Comparison of ENCODE assay signal across 22 mouse cellular contexts in the genomic region with DNA sequence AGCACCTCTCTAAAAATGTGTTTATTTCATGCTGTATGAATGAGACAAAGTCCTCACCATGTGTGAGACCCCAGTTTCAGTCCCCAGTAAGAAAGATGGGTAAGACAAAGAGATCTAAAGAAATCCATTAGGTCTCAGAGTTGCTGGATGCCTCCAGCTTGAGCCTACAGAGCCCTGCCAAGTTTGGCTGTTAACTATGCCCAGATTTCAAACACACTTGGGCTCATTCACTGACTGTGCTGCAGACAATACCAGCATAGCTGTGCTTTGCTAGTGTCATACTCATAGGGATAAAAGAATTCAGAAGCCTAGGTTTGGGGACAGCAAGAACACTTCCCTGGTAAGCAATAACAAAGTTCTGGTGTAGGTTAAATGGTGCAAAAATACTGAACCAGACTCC. TPM values are rescaled to one million over a fixed set of nuclear protein-coding genes. Genes with fewer than 3 reads are reported as not detected.
DNase-seq lines count a peak whose midpoint lies in the region; ATAC-seq and TF ChIP-seq lines count a peak whose summit lies in the region.
"Had no signal": no experiment of that assay in that cellular context is flagged by ENCODE, and none has a peak within 500 bp of the region (broad histone marks: within the 10 kb centered on the region; RNA-seq: fewer than 3 reads in every experiment).

No protein-coding gene starts in this region.

- no peak for ATAC-seq in forebrain, embryonic 14.5 days
- ATAC-seq in forebrain, embryonic 11.5 days (replicated peaks; ENCODE audit: low FRiP score): no peak
- no peak; the same call in 1 of the 2 replicates for ATAC-seq in forebrain, postnatal 0 days
- 0 out of 2 replicates have a peak, but pooled peaks have one; percentile 35 for ATAC-seq in hindbrain, postnatal 0 days
- no peak for ATAC-seq in hindbrain, embryonic 13.5 days (ENCODE audit: low FRiP score)
- ATAC-seq: activated CD4-positive, CD25-positive, alpha-beta regulatory T cell, adult 4 months; hindbrain, embryonic 16.5 days; inflammation-experienced regulatory T-cells, adult 6 months; intestine, embryonic 16.5 days had no signal

- peaks cover 7% of the 10 kb centered on the region for H3K36me3 ChIP-seq in forebrain, embryonic 14.5 days (ENCODE audit: control insufficient read depth, insufficient read depth, low read length)
- no peaks in the 10 kb centered on the region; the same call in 1 of the 2 replicates for H3K36me3 ChIP-seq in forebrain, embryonic 11.5 days (ENCODE audit: control insufficient read depth, insufficient read depth, low read length)
- 0 out of 2 replicates have a peak, but pooled peaks cover 5% of the 10 kb centered on the region for H3K36me3 ChIP-seq in forebrain, postnatal 0 days (ENCODE audit: insufficient read depth)
- H3K36me3 ChIP-seq in forebrain, embryonic 10.5 days (replicated peaks): peaks cover 39% of the 10 kb centered on the region
- H3K36me3 ChIP-seq in hindbrain, postnatal 0 days (ENCODE audit: insufficient read depth, low read length): peaks cover 7% of the 10 kb centered on the region; the same call in 1 of the 2 replicates
- H3K36me3 ChIP-seq in hindbrain, embryonic 13.5 days: peaks cover 8% of the 10 kb centered on the region

- DNase-seq in forebrain, embryonic 14.5 days (ENCODE audit: low spot score): peak; percentile 63
- DNase-seq in forebrain, embryonic 11.5 days (ENCODE audit: low spot score): no peak
- peak; percentile 13 for DNase-seq in forebrain, postnatal 0 days
- no peak for DNase-seq in forebrain, embryonic 10.5 days (ENCODE audit: extremely low spot score, low spot score)
- peak; percentile 42 for DNase-seq in hindbrain, postnatal 0 days (ENCODE audit: low spot score)
- DNase-seq in brain, embryonic 14.5 days (ENCODE audit: low read depth): peak; percentile 60
- DNase-seq: adrenal gland, adult 8-10 months; adrenal gland, postnatal 25 days; cerebellum, adult 18-20 months; cerebellum, adult 9-10 months; cerebellum, postnatal 14 days; gastrocnemius, postnatal 25 days; heart, adult 2 months; kidney, adult 18-20 months had no signal

- H3K4me1 ChIP-seq in forebrain, embryonic 14.5 days (ENCODE audit: control insufficient read depth, insufficient read depth, low read length): no peaks in the 10 kb centered on the region
- no peaks in the 10 kb centered on the region for H3K4me1 ChIP-seq in forebrain, embryonic 11.5 days (replicated peaks; ENCODE audit: control insufficient read depth, insufficient read depth, low read length)
- H3K4me1 ChIP-seq in forebrain, postnatal 0 days (ENCODE audit: insufficient read depth): no peaks in the 10 kb centered on the region
- H3K4me1 ChIP-seq in forebrain, embryonic 10.5 days: peaks cover 3% of the 10 kb centered on the region; the same call in 1 of the 2 replicates
- H3K4me1 ChIP-seq in hindbrain, postnatal 0 days (ENCODE audit: insufficient read depth, low read length): no peaks in the 10 kb centered on the region
- H3K4me1 ChIP-seq in hindbrain, embryonic 13.5 days (replicated peaks): peaks cover 18% of the 10 kb centered on the region

- no peak overlapping the region for H3K9ac ChIP-seq in forebrain, embryonic 14.5 days (ENCODE audit: low read length)
- no peak overlapping the region for H3K9ac ChIP-seq in forebrain, embryonic 11.5 days (ENCODE audit: low read length)
- H3K9ac ChIP-seq in forebrain, postnatal 0 days: no peak overlapping the region
- no peak overlapping the region for H3K9ac ChIP-seq in hindbrain, postnatal 0 days (replicated peaks; ENCODE audit: low read length)
- no peak overlapping the region for H3K9ac ChIP-seq in hindbrain, embryonic 13.5 days
- H3K9ac ChIP-seq: heart, embryonic 13.5 days; hindbrain, embryonic 12.5 days had no signal

- no peak for TF ChIP-seq CTCF in forebrain, postnatal 0 days (IDR thresholded peaks at IDR 0.05; ENCODE audit: low read depth)
- no peak for TF ChIP-seq CTCF in hindbrain, postnatal 0 days (IDR thresholded peaks at IDR 0.05; ENCODE audit: low read depth)
- no peak for TF ChIP-seq CTCF in brain, embryonic 14.5 days (IDR thresholded peaks at IDR 0.05; ENCODE audit: borderline replicate concordance, extremely low read depth, insufficient read depth, insufficient read length)

- H3K4me3 ChIP-seq in forebrain, embryonic 14.5 days (ENCODE audit: low read depth, low read length): no peak overlapping the region
- H3K4me3 ChIP-seq in forebrain, embryonic 11.5 days (ENCODE audit: low read depth, low read length): no peak overlapping the region
- no peak overlapping the region for H3K4me3 ChIP-seq in forebrain, postnatal 0 days (ENCODE audit: low read depth, low read length)
- H3K4me3 ChIP-seq in forebrain, embryonic 10.5 days: no peak overlapping the region
- H3K4me3 ChIP-seq in hindbrain, postnatal 0 days (ENCODE audit: low read length): no peak overlapping the region
- no peak overlapping the region for H3K4me3 ChIP-seq in hindbrain, embryonic 13.5 days
- H3K4me3 ChIP-seq: heart, adult 2 months; heart, embryonic 10.5 days; heart, embryonic 13.5 days; hindbrain, embryonic 12.5 days had no signal

- H3K9me3 ChIP-seq in forebrain, embryonic 14.5 days (replicated peaks; ENCODE audit: control insufficient read depth, low read length): no peaks in the 10 kb centered on the region
- no peaks in the 10 kb centered on the region for H3K9me3 ChIP-seq in forebrain, embryonic 11.5 days (ENCODE audit: control insufficient read depth, low read length)
- H3K9me3 ChIP-seq in forebrain, postnatal 0 days (ENCODE audit: low read length): no peaks in the 10 kb centered on the region
- H3K9me3 ChIP-seq in forebrain, embryonic 10.5 days: no peaks in the 10 kb centered on the region
- H3K9me3 ChIP-seq in hindbrain, postnatal 0 days (ENCODE audit: low read length): no peaks in the 10 kb centered on the region
- H3K9me3 ChIP-seq in hindbrain, embryonic 13.5 days: no peaks in the 10 kb centered on the region
- H3K9me3 ChIP-seq: heart, embryonic 10.5 days; heart, embryonic 13.5 days; hindbrain, embryonic 12.5 days had no signal

- no peak overlapping the region for H3K4me2 ChIP-seq in forebrain, embryonic 14.5 days (ENCODE audit: low read length)
- no peak overlapping the region for H3K4me2 ChIP-seq in forebrain, embryonic 11.5 days (ENCODE audit: low read depth, low read length, severe bottlenecking)
- H3K4me2 ChIP-seq in forebrain, postnatal 0 days (ENCODE audit: low read depth): no peak overlapping the region
- H3K4me2 ChIP-seq in hindbrain, postnatal 0 days (ENCODE audit: low read depth, low read length): no peak overlapping the region
- H3K4me2 ChIP-seq in hindbrain, embryonic 13.5 days: no peak overlapping the region
- H3K4me2 ChIP-seq: heart, embryonic 13.5 days; hindbrain, embryonic 12.5 days had no signal

- no peaks in the 10 kb centered on the region for H3K27me3 ChIP-seq in forebrain, embryonic 14.5 days (replicated peaks; ENCODE audit: control insufficient read depth, insufficient read depth, low read length)
- no peaks in the 10 kb centered on the region for H3K27me3 ChIP-seq in forebrain, embryonic 11.5 days (ENCODE audit: control insufficient read depth, insufficient read depth, low read length)
- H3K27me3 ChIP-seq in forebrain, postnatal 0 days (ENCODE audit: insufficient read depth, low read length): no peaks in the 10 kb centered on the region
- H3K27me3 ChIP-seq in forebrain, embryonic 10.5 days (ENCODE audit: poor library complexity, severe bottlenecking): no peaks in the 10 kb centered on the region
- H3K27me3 ChIP-seq in hindbrain, postnatal 0 days (ENCODE audit: insufficient read depth, low read length): no peaks in the 10 kb centered on the region
- H3K27me3 ChIP-seq in hindbrain, embryonic 13.5 days: no peaks in the 10 kb centered on the region
- H3K27me3 ChIP-seq: heart, embryonic 13.5 days; hindbrain, embryonic 12.5 days had no signal

- no peak overlapping the region; the same call in 1 of the 2 replicates for H3K27ac ChIP-seq in forebrain, embryonic 14.5 days (ENCODE audit: low read depth, low read length)
- H3K27ac ChIP-seq in forebrain, embryonic 11.5 days (ENCODE audit: low read depth, low read length): no peak overlapping the region
- H3K27ac ChIP-seq in forebrain, postnatal 0 days (ENCODE audit: low read depth, low read length): no peak overlapping the region
- no peak overlapping the region for H3K27ac ChIP-seq in forebrain, embryonic 10.5 days
- no peak overlapping the region for H3K27ac ChIP-seq in hindbrain, postnatal 0 days
- no peak overlapping the region for H3K27ac ChIP-seq in hindbrain, embryonic 13.5 days
- H3K27ac ChIP-seq: heart, adult 2 months; heart, embryonic 10.5 days; heart, embryonic 13.5 days; hindbrain, embryonic 12.5 days had no signal

- TF ChIP-seq POLR2A in brain, embryonic 14.5 days (IDR thresholded peaks at IDR 0.05; ENCODE audit: borderline replicate concordance, extremely low read depth, insufficient read depth, insufficient read length, poor library complexity, severe bottlenecking): no peak

RNA-seq across cellular contexts. Expression of gene Rnf149, which starts 9.1 kb away (rescaled TPM):
- 12.2 and 16.7 TPM in 2 replicates for polyA plus RNA-seq in forebrain, embryonic 14.5 days (2014; fragmentation: Nextera tagmentation; extraction: Ambion mirVana)
- polyA plus RNA-seq in forebrain, embryonic 11.5 days (2014; fragmentation: Nextera tagmentation; extraction: Ambion mirVana): 26.6 and 30.4 TPM in 2 replicates
- total RNA-seq in forebrain, postnatal 0 days (2014; rRNA removed): 27.5 and 29.5 TPM in 2 replicates
- 8.5 and 20.0 TPM in 2 replicates for polyA plus RNA-seq in forebrain, postnatal 0 days (2015; fragmentation: Nextera tagmentation; extraction: Ambion mirVana)
- 18.9 and 22.9 TPM in 2 replicates for polyA plus RNA-seq in forebrain, embryonic 10.5 days (2016; fragmentation: Nextera tagmentation; extraction: Ambion mirVana)
- total RNA-seq in hindbrain, postnatal 0 days (2014; rRNA removed): 13.0 and 14.5 TPM in 2 replicates
- 22.3 and 24.4 TPM in 2 replicates for polyA plus RNA-seq in hindbrain, postnatal 0 days (2015; fragmentation: Nextera tagmentation; extraction: Ambion mirVana)
- polyA plus RNA-seq in hindbrain, embryonic 13.5 days (2015; fragmentation: Nextera tagmentation; extraction: Ambion mirVana): 27.7 and 28.5 TPM in 2 replicates
- 21.9 and 24.4 TPM in 2 replicates for polyA plus RNA-seq in brain, embryonic 14.5 days (2012; rRNA removed)

RNA-seq across cellular contexts. Expression of gene Cnot11, which starts 33.3 kb away (rescaled TPM):
- polyA plus RNA-seq in forebrain, embryonic 14.5 days (2014; fragmentation: Nextera tagmentation; extraction: Ambion mirVana): 19.7 and 19.8 TPM in 2 replicates
- polyA plus RNA-seq in forebrain, embryonic 11.5 days (2014; fragmentation: Nextera tagmentation; extraction: Ambion mirVana): 25.7 and 35.4 TPM in 2 replicates
- total RNA-seq in forebrain, postnatal 0 days (2014; rRNA removed): 27.9 and 38.8 TPM in 2 replicates
- polyA plus RNA-seq in forebrain, postnatal 0 days (2015; fragmentation: Nextera tagmentation; extraction: Ambion mirVana): 11.1 and 11.2 TPM in 2 replicates
- 21.5 and 22.0 TPM in 2 replicates for polyA plus RNA-seq in forebrain, embryonic 10.5 days (2016; fragmentation: Nextera tagmentation; extraction: Ambion mirVana)
- 26.4 and 31.7 TPM in 2 replicates for total RNA-seq in hindbrain, postnatal 0 days (2014; rRNA removed)
- 12.3 and 12.7 TPM in 2 replicates for polyA plus RNA-seq in hindbrain, postnatal 0 days (2015; fragmentation: Nextera tagmentation; extraction: Ambion mirVana)
- polyA plus RNA-seq in hindbrain, embryonic 13.5 days (2015; fragmentation: Nextera tagmentation; extraction: Ambion mirVana): 13.8 and 15.7 TPM in 2 replicates
- polyA plus RNA-seq in brain, embryonic 14.5 days (2012; rRNA removed): 23.5 and 27.7 TPM in 2 replicates

Comparison
In these comparisons a context has a peak if more than half of its experiments do, and no peak if none do; other contexts are left out.
1. DNase-seq: peak in forebrain, embryonic 14.5 days (single experiment), forebrain, postnatal 0 days (single experiment), hindbrain, postnatal 0 days (single experiment) and brain, embryonic 14.5 days (single experiment); none in forebrain, embryonic 11.5 days (single experiment) and forebrain, embryonic 10.5 days (single experiment).